Mouse (Mus musculus) lung, adult 2 months (tissue): ENCODE data around the gene Tmem251.

Experiments used
- CTCF ChIP-seq: fragments of 200-500 bp; IDR thresholded peaks from 2 replicates; pipeline ENCODE4 v1.5.1; 2011; ENCODE audit warnings: mild to moderate bottlenecking, low read length, control low read depth; ENCODE audit not compliant: insufficient read depth
- POLR2A ChIP-seq: fragments of 200-500 bp; IDR thresholded peaks from 2 replicates; pipeline ENCODE4 v1.6.1; 2011; ENCODE audit warnings: low read depth, mild to moderate bottlenecking, control low read depth, low read length, borderline replicate concordance; ENCODE audit errors: extremely low read depth

DNA sequence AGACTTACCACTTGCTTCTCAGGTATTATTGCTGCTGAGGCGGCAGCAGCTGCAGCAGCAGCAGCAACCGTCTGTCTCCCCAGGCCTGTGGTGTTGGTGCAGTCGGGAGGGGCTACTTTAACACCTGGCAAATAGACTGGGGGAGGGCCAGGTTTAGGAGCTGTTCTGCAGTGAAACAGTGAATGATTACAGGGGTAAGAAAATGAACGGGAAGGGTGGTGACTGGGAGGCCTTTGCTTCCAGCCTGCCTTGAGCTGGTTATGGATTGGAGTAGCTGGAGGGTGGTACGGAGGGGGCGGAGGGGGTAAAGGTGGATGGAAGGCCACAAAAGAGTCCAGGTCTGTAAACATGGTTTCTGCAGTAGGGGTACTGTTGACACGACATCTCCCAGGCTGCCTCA lies 44.4 kb downstream of the Tmem251 start:
- TF ChIP-seq CTCF, result no peak
- TF ChIP-seq POLR2A, result no peak
